Mouse (Mus musculus): ENCODE data around the gene Olfr26. TPM values are rescaled to one million over a fixed set of nuclear protein-coding genes. Genes with fewer than 3 reads are reported as not detected.

Gene Olfr26
- not detected in 2 replicates for polyA plus RNA-seq (2012; rRNA removed)

DNA sequence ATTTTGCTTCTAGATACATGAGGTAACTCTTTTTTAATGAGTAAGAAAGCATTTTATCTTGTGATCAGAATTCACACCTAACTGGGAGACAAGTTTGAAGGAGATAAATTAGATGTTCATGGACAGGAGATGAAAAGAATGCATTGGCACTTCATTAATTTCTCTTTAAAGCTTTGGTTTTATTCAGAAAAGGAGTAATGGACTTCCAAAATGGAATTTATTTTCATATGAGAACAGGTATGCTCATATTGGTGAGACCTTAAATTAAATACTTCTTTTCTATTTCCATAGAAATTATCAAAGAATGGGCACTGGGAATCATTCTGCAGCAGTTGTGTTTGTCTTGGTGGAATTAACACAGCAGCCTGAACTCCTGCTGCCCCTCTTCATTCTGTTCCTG is at the start of gene Olfr26:
Olfr26 (plus strand) TSS at position 301 of the 400 bp plus-strand sequence.

DNA sequence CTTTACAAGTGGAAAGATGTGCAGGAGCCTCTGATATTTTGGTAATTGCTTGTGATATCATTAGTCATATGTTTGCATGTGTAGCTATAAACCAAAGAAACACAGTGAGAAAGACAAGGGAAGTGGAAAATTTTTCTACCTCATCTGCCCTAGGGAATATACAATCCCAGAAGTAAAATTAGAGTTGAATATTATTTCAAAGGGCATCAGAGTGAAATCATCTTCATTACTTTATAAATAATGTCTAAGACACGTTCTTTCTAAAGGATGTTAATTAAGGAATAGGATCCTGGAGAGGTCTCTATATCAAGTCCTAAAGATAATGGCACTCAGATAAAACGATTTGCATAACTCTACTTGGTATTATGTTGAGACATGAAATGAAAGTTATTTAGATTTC is 40.5 kb upstream of the Olfr26 start, which contains the start of gene Olfr922:
Olfr922 (plus strand) TSS at position 301 of the 400 bp plus-strand sequence.

DNA sequence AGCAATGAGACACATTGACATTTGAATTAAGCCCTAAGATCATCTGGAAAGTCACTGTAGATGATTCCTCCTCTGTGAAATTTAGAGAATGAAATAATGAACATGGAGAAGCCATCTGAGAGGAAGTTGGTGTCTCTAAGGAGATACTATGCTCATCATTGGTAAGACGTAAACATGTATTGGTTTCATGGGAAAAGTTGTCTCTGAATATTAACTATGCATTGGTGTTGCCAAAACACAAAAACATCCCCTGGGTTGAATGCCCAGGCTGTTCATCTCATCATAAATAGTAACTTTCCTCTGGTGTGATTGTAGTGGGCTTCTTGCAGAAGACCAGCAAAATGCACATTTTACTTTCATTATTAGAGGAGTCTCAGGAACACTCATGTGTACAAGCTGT is 28.6 kb upstream of the Olfr26 start, which contains the start of gene Olfr923:
Olfr923 (plus strand) TSS at position 301 of the 400 bp plus-strand sequence.

DNA sequence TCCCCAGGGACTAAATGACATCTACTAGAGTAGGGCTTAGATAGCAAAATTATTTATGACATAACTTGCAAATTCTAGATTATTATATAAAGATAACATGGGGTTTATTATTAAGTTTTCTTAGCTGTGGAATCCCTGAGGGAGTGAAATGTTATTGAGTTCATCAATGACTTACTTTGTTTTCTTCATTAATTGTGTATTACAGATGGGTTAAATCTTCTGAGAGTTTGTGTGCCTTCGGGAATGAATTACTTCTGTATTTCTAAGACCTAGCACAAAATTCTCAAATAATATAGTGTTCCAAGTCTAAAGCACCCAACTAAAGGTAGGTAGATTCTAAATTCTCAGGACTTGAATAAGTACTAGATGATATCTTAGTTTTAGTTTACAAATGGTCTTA is 10.7 kb upstream of the Olfr26 start, which contains the start of gene Olfr924:
Olfr924 (plus strand) TSS at position 301 of the 400 bp plus-strand sequence.

DNA sequence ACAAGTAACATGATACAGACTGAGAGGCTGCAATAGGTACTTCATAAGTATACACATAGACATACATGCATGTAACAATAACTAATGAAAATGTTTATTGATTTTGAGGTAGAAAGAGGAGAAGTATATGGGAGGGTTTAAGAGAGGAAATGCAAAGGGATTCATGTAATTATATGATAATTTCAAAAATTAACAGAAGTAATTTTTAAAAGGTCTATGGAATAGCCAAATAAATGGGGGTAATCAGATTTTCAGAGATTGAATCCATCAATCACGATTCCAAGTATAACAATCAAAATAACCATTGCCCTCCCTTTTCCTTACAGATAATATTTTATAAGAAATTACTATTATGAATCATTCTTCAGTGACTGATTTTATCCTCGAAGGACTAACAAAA is 22.0 kb downstream of the Olfr26 start, which contains the start of gene Olfr926:
Olfr926 (plus strand) TSS at position 301 of the 400 bp plus-strand sequence.

Other genes with a start within 250 kb of the Olfr26 start
- not detected in 2 replicates for gene Olfr914, start 250.0 kb upstream of the Olfr26 start, polyA plus RNA-seq (2012; rRNA removed)
- not detected in 2 replicates for gene Olfr916, start 195.2 kb upstream of the Olfr26 start, polyA plus RNA-seq (2012; rRNA removed)
- not detected in 2 replicates for gene Olfr917, start 189.2 kb upstream of the Olfr26 start, polyA plus RNA-seq (2012; rRNA removed)
- gene Olfr918, start 180.5 kb upstream of the Olfr26 start, polyA plus RNA-seq (2012; rRNA removed): not detected in 2 replicates
- not detected in 2 replicates for gene Olfr919, start 151.4 kb upstream of the Olfr26 start, polyA plus RNA-seq (2012; rRNA removed)
- gene Vwa5a, start 136.8 kb upstream of the Olfr26 start, polyA plus RNA-seq (2012; rRNA removed): 15.2 and 15.4 TPM in 2 replicates
- 0.16 and 0.20 TPM in 2 replicates for gene Olfr920, start 102.8 kb upstream of the Olfr26 start, polyA plus RNA-seq (2012; rRNA removed)
- gene Olfr921, start 82.0 kb upstream of the Olfr26 start, polyA plus RNA-seq (2012; rRNA removed): not detected in 2 replicates
- gene Olfr922, start 40.4 kb upstream of the Olfr26 start, polyA plus RNA-seq (2012; rRNA removed): not detected in 2 replicates
- not detected in 2 replicates for gene Olfr923, start 28.5 kb upstream of the Olfr26 start, polyA plus RNA-seq (2012; rRNA removed)
- not detected in 2 replicates for gene Olfr924, start 10.6 kb upstream of the Olfr26 start, polyA plus RNA-seq (2012; rRNA removed)
- gene Olfr926, start 22.1 kb downstream of the Olfr26 start, polyA plus RNA-seq (2012; rRNA removed): not detected in 2 replicates
- not detected in 2 replicates for gene Olfr930, start 74.7 kb downstream of the Olfr26 start, polyA plus RNA-seq (2012; rRNA removed)
- gene Olfr933, start 117.3 kb downstream of the Olfr26 start, polyA plus RNA-seq (2012; rRNA removed): not detected in 2 replicates
- gene Olfr934, start 133.3 kb downstream of the Olfr26 start, polyA plus RNA-seq (2012; rRNA removed): not detected in 2 replicates
- not detected in 2 replicates for gene Olfr935, start 144.6 kb downstream of the Olfr26 start, polyA plus RNA-seq (2012; rRNA removed)
- gene Olfr146, start 168.3 kb downstream of the Olfr26 start, polyA plus RNA-seq (2012; rRNA removed): not detected in 2 replicates
- not detected in 2 replicates for gene Olfr937, start 209.9 kb downstream of the Olfr26 start, polyA plus RNA-seq (2012; rRNA removed)
- not detected in 2 replicates for gene Olfr938, start 223.8 kb downstream of the Olfr26 start, polyA plus RNA-seq (2012; rRNA removed)

All from ovary, adult 2 months (tissue).